Mouse (Mus musculus): Measurements from ENCODE around the gene Crybb3. TPM values are rescaled to one million over a fixed set of nuclear protein-coding genes. Genes with fewer than 3 reads are reported as not detected.
A peak's percentile ranks its signal among the peaks of the same experiment; 100 is the strongest.

Crybb3 gene
- polyA plus RNA-seq (2014; fragmentation: Nextera tagmentation; extraction: Ambion mirVana), result 2.1 and 2.3 TPM in 2 replicates

DNA sequence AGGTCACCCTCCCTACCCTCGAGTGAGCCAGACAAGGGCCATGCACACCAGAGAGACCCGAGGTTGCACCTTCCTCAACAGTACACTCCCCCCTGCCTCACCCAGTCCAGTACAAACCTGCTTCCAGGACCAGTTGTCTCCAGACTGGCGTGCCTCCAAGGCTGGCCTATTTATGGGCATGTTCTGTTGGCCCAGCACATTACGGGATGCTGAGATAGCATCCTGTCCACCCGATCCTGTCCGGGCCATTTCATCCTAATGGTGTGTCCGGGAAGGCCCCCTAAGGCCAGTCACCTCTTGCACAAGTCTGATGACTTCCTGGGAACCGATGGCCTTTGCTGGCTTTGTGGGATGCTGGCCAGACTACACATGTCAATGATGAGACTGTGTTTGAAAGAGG, at the start of gene Crybb3:
TSS of gene Crybb3 (minus strand) at position 146 of the 400 bp plus-strand sequence.
- Histone ChIP-seq H3K4me3 (ENCODE audit: low read depth, low read length) (no peak within 1 kb of the TSS), H3K27me3 (replicated peaks; ENCODE audit: control insufficient read depth, insufficient read depth, low read length) (no peaks in the 10 kb centered on the region), H3K4me1 (ENCODE audit: control insufficient read depth, insufficient read depth, low read length) (no peaks in the 10 kb centered on the region), H3K9ac (ENCODE audit: low read depth, low read length) (no peak within 1 kb of the TSS), H3K4me2 (ENCODE audit: low read depth, low read length) (no peak within 1 kb of the TSS), H3K9me3 (ENCODE audit: control insufficient read depth, low read length) (peaks cover 5% of the 10 kb centered on the region; the same call in 1 of the 2 replicates), H3K36me3 (ENCODE audit: control insufficient read depth, insufficient read depth, low read length) (no peaks in the 10 kb centered on the region), H3K27ac (replicated peaks; ENCODE audit: low read depth, low read length) (0 out of 2 replicates have a peak within 1 kb of the TSS, but pooled peaks have one; percentile 4)
- DNase-seq (ENCODE audit: low spot score) (no peak), ATAC-seq (ENCODE audit: low read depth) (no peak)
- WGBS, result 79% methylated on average over 8 of the region's 8 CpGs

DNA sequence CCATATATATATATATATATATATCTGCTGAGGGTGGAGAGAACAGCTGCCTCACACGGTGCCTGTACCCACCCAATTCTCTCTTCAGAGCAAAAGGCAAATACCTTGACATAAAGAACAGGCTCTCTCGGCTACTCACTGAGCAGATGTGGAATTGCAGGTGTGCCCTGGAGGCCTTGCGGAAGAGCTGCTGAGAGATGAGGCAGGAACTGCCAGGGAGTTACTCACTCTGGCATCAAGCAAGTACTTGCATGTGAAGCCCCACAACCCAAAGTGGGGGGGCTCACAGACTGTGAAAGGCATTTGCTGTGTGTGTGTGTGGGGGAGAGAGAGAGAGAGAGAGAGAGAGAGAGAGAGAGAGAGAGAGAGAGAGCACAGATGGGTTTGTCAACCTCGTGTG, 47.0 kb upstream of the Crybb3 start:
- DNase-seq (ENCODE audit: low spot score) (peak; percentile 79), ATAC-seq (ENCODE audit: low read depth) (no peak)
- no peaks in the 10 kb centered on the region for H3K9me3 ChIP-seq (ENCODE audit: control insufficient read depth, low read length)
- no peak overlapping the region for H3K4me2 ChIP-seq (ENCODE audit: low read depth, low read length)
- H3K9ac ChIP-seq (ENCODE audit: low read depth, low read length), result no peak overlapping the region
- no peak overlapping the region for H3K4me3 ChIP-seq (ENCODE audit: low read depth, low read length)
- WGBS, result 57% methylated on average over 4 of the region's 4 CpGs
- no peaks in the 10 kb centered on the region for H3K27me3 ChIP-seq (replicated peaks; ENCODE audit: control insufficient read depth, insufficient read depth, low read length)
- H3K27ac ChIP-seq (replicated peaks; ENCODE audit: low read depth, low read length), result no peak overlapping the region
- peaks cover 12% of the 10 kb centered on the region for H3K4me1 ChIP-seq (ENCODE audit: control insufficient read depth, insufficient read depth, low read length)
- no peaks in the 10 kb centered on the region for H3K36me3 ChIP-seq (ENCODE audit: control insufficient read depth, insufficient read depth, low read length)

DNA sequence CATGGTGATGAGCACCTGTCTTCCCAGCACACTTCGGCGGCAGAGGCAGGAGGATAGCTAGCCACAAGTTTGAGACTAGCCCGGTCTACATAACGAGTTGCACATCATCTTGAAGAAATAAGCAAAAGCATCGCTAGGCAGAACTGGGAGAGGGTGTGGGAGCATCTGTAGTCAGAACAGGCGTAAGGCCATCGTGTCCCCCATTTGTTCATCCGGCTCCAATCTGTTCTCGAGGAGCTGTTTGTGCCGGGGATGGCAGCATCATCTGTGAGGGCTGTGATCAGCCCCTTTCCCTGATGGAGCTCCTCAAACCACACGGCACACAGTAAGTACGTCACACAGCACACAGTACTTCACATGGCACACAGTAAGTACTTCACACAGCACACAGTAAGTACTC, 45.1 kb upstream of the Crybb3 start:
- no peak for ATAC-seq (ENCODE audit: low read depth)
- Histone ChIP-seq H3K4me3 (ENCODE audit: low read depth, low read length) (no peak overlapping the region), H3K27ac (replicated peaks; ENCODE audit: low read depth, low read length) (no peak overlapping the region), H3K4me2 (ENCODE audit: low read depth, low read length) (no peak overlapping the region), H3K27me3 (replicated peaks; ENCODE audit: control insufficient read depth, insufficient read depth, low read length) (no peaks in the 10 kb centered on the region), H3K36me3 (ENCODE audit: control insufficient read depth, insufficient read depth, low read length) (no peaks in the 10 kb centered on the region), H3K4me1 (ENCODE audit: control insufficient read depth, insufficient read depth, low read length) (peaks cover 19% of the 10 kb centered on the region), H3K9ac (ENCODE audit: low read depth, low read length) (no peak overlapping the region), H3K9me3 (ENCODE audit: control insufficient read depth, low read length) (no peaks in the 10 kb centered on the region)
- 92% methylated on average over 12 of the region's 12 CpGs for WGBS
- DNase-seq (ENCODE audit: low spot score), result no peak

DNA sequence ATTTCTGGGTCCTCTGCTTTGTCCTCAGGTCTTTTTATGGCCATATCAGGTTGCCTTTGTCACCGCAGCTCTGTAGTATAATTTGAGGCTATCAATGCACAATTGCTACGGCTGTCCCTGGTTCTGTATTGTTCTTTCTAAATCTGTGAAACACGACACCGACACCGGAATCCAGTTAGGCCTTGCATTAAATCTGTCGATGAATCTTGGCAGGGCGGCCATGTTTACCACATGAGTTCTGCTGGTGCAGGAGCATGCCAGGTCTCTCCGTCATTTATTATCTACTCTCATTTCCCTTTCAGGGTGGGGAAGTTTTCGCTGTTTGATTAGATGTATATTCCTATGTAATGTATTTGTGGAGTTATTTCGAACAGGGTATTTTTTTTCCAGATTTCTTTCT, 42.3 kb upstream of the Crybb3 start:
- Histone ChIP-seq H3K27ac (replicated peaks; ENCODE audit: low read depth, low read length) (no peak overlapping the region), H3K9ac (ENCODE audit: low read depth, low read length) (no peak overlapping the region), H3K4me2 (ENCODE audit: low read depth, low read length) (no peak overlapping the region), H3K9me3 (ENCODE audit: control insufficient read depth, low read length) (no peaks in the 10 kb centered on the region), H3K4me1 (ENCODE audit: control insufficient read depth, insufficient read depth, low read length) (peaks cover 32% of the 10 kb centered on the region), H3K4me3 (ENCODE audit: low read depth, low read length) (no peak overlapping the region), H3K36me3 (ENCODE audit: control insufficient read depth, insufficient read depth, low read length) (no peaks in the 10 kb centered on the region), H3K27me3 (replicated peaks; ENCODE audit: control insufficient read depth, insufficient read depth, low read length) (no peaks in the 10 kb centered on the region)
- WGBS, result 67% methylated on average over 10 of the region's 10 CpGs
- DNase-seq (ENCODE audit: low spot score) (peak; percentile 67), ATAC-seq (ENCODE audit: low read depth) (no peak)

DNA sequence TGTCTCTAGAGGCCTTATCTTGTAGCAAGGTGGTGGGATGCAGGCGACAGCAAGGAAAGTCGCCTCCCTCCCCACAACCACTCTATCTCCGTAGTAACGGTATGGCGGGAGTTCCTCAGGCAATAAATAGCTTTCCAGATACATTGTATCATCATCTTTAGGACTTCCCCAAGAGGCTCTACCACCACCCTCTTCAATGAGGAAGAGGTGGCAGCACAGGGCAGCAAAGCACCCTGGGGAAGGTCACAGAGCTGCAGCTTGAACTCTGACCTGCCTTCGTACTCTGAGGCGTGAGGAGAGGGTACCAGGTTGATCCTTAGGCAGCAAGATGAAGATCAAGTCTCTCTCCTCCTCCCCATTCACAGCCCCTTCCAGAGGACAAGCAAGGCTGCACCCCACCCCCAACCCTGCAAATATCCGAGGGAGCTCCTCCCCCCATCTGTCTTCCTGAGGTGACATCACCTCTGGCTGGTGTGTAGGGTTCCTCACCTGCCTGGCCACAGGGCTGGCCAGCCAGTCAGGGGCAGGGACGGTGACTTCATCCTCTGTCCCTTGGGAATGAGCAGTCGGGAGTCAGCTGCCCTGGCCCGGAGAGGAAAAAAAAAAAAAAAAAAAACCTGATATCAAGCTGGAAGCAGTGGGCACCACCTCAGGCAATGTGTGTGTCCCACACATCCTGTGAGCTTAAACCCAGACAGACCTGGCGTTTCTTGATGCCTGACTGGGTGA, 41.1 kb upstream of the Crybb3 start:
- peaks cover 30% of the 10 kb centered on the region for H3K4me1 ChIP-seq (ENCODE audit: control insufficient read depth, insufficient read depth, low read length)
- H3K4me3 ChIP-seq (ENCODE audit: low read depth, low read length), result no peak overlapping the region

DNA sequence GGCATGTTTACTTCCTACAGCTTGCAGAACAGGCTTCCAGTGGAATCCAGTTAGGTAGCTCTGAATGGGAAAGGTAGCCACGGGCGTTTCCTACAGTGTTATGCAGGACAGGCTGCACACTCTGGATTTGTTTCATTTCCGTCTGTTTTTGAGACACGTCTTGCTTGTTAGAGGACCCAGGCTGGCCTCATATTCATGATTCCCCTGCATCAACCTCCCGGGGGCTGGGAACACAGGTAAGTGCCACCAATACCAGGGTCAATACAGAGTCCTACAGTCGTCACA, 40.1 kb upstream of the Crybb3 start:
- peak; percentile 77 for DNase-seq (ENCODE audit: low spot score)
- peak overlapping the region; percentile 74 for H3K27ac ChIP-seq (replicated peaks; ENCODE audit: low read depth, low read length)
- no peaks in the 10 kb centered on the region for H3K9me3 ChIP-seq (ENCODE audit: control insufficient read depth, low read length)
- H3K4me1 ChIP-seq (ENCODE audit: control insufficient read depth, insufficient read depth, low read length), result peaks cover 25% of the 10 kb centered on the region
- no peaks in the 10 kb centered on the region for H3K36me3 ChIP-seq (ENCODE audit: control insufficient read depth, insufficient read depth, low read length)
- 56% methylated on average over 6 of the region's 6 CpGs for WGBS
- H3K27me3 ChIP-seq (replicated peaks; ENCODE audit: control insufficient read depth, insufficient read depth, low read length), result no peaks in the 10 kb centered on the region
- H3K4me2 ChIP-seq (ENCODE audit: low read depth, low read length), result 0 out of 2 replicates have a peak overlapping the region, but pooled peaks have one; percentile 10
- no peak overlapping the region for H3K4me3 ChIP-seq (ENCODE audit: low read depth, low read length)
- no peak overlapping the region for H3K9ac ChIP-seq (ENCODE audit: low read depth, low read length)
- ATAC-seq (ENCODE audit: low read depth), result peak; percentile 64

More for the DNA sequence above, 41.1 kb upstream of the Crybb3 start:
- ATAC-seq (ENCODE audit: low read depth) (no peak), DNase-seq (ENCODE audit: low spot score) (no peak)
- WGBS, result 39% methylated on average over 12 of the region's 12 CpGs
- Histone ChIP-seq H3K27ac (replicated peaks; ENCODE audit: low read depth, low read length) (no peak overlapping the region), H3K27me3 (replicated peaks; ENCODE audit: control insufficient read depth, insufficient read depth, low read length) (no peaks in the 10 kb centered on the region), H3K4me2 (ENCODE audit: low read depth, low read length) (no peak overlapping the region), H3K9me3 (ENCODE audit: control insufficient read depth, low read length) (no peaks in the 10 kb centered on the region), H3K9ac (ENCODE audit: low read depth, low read length) (no peak overlapping the region), H3K36me3 (ENCODE audit: control insufficient read depth, insufficient read depth, low read length) (no peaks in the 10 kb centered on the region)

DNA sequence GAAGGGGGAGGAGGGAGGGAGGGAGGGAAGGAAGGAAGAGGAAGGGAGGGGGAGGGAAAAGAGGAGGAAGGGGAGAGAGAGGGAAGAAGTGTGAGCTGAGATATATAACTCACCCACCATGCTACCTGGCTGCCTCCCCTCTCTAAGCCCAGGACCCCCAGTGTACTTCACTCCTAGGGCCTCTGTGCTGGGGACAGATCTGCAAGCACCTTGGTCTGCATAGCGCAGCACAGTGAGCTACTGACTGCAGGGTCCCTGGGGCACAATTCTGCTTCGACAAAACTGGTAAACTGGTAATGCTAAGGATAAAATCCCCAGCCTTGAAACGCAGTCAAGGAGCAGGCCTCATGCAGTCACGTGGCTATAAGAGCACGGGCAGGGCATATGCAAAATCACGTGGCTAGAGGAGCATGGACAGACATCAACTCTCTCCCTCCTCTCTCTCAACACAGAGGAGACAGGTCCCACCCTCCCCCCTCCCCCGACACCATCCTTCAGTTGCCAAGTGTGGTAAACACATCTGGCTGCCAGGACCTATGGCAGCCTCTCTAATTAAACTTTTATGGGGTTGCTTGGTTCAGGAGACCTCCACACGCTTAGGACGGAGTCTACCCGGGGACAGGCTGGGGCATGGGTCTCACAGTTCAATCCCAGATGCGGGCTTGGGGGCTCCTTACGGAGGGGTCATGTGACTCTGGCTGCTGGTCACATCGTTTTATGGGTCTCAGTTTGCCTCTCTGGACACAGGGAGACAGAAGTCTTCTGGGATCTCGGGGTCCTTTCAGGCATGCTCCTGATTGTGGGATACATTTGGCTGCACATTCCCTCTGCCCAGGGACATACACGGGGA, 39.6 kb upstream of the Crybb3 start:
- Histone ChIP-seq H3K4me1 (ENCODE audit: control insufficient read depth, insufficient read depth, low read length) (peaks cover 25% of the 10 kb centered on the region), H3K9ac (ENCODE audit: low read depth, low read length) (no peak overlapping the region), H3K36me3 (ENCODE audit: control insufficient read depth, insufficient read depth, low read length) (no peaks in the 10 kb centered on the region), H3K4me3 (ENCODE audit: low read depth, low read length) (no peak overlapping the region), H3K9me3 (ENCODE audit: control insufficient read depth, low read length) (no peaks in the 10 kb centered on the region), H3K27ac (replicated peaks; ENCODE audit: low read depth, low read length) (peak overlapping the region; percentile 74), H3K4me2 (ENCODE audit: low read depth, low read length) (0 out of 2 replicates have a peak overlapping the region, but pooled peaks have one; percentile 10), H3K27me3 (replicated peaks; ENCODE audit: control insufficient read depth, insufficient read depth, low read length) (no peaks in the 10 kb centered on the region)
- peak; percentile 27; the same call in 1 of the 2 replicates for ATAC-seq (ENCODE audit: low read depth)
- 17% methylated on average over 15 of the region's 15 CpGs for WGBS
- DNase-seq (ENCODE audit: low spot score), result peak; percentile 51

DNA sequence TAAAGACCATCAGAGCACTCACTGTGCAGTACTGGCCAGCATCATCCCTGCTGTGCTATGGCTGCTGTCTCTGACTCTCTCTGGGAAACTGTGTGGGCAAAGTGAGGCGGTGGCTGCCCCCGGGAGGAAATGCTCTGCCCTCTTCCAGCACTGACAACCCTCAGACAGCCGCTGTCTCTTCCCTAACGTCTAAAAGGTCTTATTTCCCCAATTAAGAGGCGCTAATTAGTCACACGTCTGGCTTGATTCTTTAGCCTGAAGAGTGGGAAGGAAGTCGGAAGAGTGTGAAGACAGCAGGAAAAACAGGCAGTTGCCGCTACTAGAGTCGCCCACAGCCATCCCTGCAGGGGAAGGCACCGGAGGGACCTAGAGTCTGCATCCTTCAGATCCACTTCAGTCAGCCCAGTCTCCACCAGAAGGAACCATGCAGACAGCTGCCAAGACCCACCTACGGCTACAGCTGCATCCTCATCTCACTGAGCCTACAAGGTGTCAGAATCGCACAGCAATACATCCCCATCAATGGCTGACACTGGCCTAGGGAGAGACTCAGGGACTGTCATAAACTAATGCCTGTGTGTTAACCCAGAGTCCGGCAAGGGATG, 38.6 kb upstream of the Crybb3 start:
- H3K36me3 ChIP-seq (ENCODE audit: control insufficient read depth, insufficient read depth, low read length), result no peaks in the 10 kb centered on the region
- no peaks in the 10 kb centered on the region for H3K9me3 ChIP-seq (ENCODE audit: control insufficient read depth, low read length)
- no peak for ATAC-seq (ENCODE audit: low read depth)
- WGBS, result 22% methylated on average over 13 of the region's 13 CpGs
- DNase-seq (ENCODE audit: low spot score), result no peak
- H3K9ac ChIP-seq (ENCODE audit: low read depth, low read length), result no peak overlapping the region
- H3K27ac ChIP-seq (replicated peaks; ENCODE audit: low read depth, low read length), result no peak overlapping the region
- H3K4me1 ChIP-seq (ENCODE audit: control insufficient read depth, insufficient read depth, low read length), result peaks cover 25% of the 10 kb centered on the region
- H3K27me3 ChIP-seq (replicated peaks; ENCODE audit: control insufficient read depth, insufficient read depth, low read length), result no peaks in the 10 kb centered on the region
- no peak overlapping the region for H3K4me2 ChIP-seq (ENCODE audit: low read depth, low read length)
- H3K4me3 ChIP-seq (ENCODE audit: low read depth, low read length), result no peak overlapping the region
